Mouse (Mus musculus): ENCODE data around the gene Nrn1l.

The Nrn1l gene

DNA sequence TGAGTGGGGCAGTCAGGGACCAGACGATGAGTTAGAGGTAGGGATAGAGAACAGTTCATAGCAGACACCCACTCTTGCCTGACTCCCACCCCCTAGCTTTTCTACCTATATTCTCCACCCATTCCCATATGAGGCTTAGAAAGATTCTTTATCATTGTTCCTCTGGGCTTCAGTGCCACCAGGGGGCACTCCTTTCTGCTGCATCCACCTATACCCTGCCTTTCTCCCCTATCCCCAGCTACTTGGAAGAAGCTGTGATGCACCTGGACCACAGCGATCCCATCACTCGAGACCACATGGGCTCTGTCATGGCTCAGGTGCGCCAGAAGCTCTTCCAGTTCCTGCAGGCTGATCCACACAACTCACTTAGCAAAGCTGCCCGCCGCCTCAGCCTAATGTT lies 935 bp upstream of the Nrn1l start:
- DNase-seq = peak in 1 of 2 experiments; percentile 33

DNA sequence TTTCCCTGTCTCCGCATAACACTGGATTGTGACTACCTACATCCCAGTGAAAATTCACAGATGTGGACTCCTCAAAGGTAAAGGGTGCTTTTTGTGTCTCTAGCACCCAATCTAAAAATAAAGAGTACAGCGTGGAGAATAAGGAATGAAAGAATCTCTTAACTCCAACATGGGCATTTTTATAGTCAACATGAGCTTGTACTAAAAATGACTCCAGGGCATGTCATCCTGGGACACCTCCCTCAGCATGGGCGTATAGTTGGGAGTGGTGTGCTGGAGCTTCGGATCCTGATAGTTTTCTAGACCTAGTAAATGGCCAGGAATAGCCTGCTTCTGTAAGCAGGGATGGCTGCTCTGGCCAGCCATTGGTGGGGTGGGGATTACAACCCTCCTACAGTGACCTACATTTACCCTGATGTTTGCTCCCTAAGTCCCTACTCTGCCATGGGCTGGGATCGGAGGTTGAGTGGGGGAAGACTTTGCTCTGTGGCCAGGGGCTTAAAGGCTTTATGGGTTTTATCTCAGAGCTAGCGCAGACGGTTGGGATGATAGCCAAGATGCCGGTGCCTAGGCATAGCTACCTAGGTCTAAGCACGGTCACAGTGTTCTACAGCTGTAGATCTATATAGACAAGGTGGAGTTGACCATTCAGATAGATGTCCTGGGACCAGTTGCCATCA lies 4.6 kb downstream of the Nrn1l start:
- DNase-seq = no peak

GRCm38 (mm10) chr8:105900180-105900940 lies 7.0 kb downstream of the Nrn1l start, which contains the start of gene Pskh1:
Pskh1 (plus strand) TSS chr8:105900441.
- DNase-seq = peak; percentile 84 to 89

- peak in 1 of 2 experiments; percentile 5 for DNase-seq
Measured at GRCm38 (mm10) chr8:105900941-105901616, 7.7 kb downstream of the Nrn1l start.

GRCm38 (mm10) chr8:105919390-105919789 lies 26.0 kb downstream of the Nrn1l start:
- no peak for DNase-seq

- no peak for DNase-seq
Measured at GRCm38 (mm10) chr8:105925123-105925522, 31.8 kb downstream of the Nrn1l start.

DNA sequence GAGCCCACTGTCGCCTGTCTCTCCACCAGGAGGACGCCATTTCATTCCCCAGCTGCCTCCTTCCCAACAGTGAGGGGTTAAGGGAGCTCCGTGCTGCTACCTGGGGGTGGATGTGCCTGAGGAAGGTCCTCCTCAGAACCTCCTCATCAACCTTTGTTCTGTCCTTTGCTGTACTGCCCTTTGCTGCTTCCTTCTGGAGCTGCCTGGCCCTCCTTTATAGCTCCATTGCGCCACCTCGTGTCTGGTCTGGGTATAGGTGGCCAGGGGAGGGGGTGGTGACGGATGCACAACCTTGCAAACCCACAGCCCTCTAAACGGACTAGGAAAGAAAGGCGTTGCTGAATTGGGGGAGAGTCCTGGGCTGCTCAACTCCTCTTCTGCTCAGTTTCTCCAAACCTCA lies 37.2 kb downstream of the Nrn1l start:
- DNase-seq = peak; percentile 68 to 88

DNA sequence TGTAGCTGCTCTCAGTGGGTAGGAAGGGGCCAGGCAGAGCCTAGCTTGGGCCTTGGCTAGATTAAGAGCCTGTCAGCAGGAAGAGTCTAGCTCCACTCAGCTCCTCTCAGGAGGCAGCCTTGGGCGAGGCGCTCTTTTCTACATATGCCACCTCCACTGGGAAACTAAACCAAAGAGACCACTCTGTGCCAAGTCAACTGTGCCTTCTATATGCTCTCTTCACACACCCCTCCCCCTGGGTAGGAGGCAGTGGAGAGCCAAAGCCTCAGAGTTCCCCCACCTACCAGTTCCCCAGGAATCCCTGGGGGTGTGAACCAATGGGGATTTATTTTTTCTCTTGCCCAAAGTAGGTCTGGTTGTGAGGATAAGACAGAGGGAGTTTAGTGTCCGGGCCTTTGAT lies 37.9 kb downstream of the Nrn1l start:
- DNase-seq = no peak

DNA sequence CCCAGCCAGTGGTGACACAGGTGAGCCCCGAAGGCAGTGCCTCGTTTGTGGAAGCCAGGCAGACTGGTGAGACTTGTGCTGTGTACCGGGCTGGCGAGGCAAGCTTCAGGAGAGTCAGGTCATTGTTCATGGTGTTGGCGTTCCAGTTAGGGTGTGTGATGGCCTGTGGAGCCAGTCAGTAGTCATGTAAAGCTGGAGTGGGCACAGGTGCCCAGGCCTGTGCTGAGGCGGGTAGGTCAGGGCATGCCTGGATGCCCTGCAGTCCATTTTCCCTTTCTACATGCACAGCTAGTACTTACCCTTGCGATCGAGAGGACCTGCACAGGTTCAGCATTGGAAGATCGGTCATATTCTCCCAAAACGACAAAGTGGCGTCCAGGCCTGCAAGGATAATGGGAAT lies 39.2 kb downstream of the Nrn1l start:
- DNase-seq = no peak

- DNase-seq = no peak
Measured at GRCm38 (mm10) chr8:105933762-105934161, 40.4 kb downstream of the Nrn1l start, which contains the start of gene Ctrl. Ctrl (minus strand) TSS chr8:105933862.

DNA sequence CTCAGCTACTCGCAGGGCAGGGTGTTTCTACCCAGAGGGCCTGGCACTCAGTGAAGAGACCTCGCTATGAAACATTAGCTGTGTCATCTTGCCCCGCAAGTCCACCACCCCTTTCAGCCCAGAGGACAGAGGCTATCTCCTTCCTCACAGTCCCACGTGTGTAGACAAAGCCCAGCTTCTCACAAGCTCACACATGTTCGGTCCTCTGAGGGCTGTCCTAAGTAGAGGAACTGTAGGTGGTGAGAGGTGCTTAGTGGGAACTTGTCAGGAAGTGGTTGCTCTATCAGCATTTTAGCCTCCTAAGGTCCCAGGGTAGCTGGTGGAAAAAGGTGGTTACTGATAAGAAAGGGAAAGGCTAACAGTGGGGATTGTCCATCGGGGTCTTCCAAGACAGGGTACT lies 41.7 kb downstream of the Nrn1l start:
- DNase-seq = no peak

- DNase-seq = no peak
Measured at GRCm38 (mm10) chr8:105935863-105936603, 42.7 kb downstream of the Nrn1l start.

- DNase-seq = peak; percentile 82
Measured at GRCm38 (mm10) chr8:105936866-105937475, 43.6 kb downstream of the Nrn1l start.

DNA sequence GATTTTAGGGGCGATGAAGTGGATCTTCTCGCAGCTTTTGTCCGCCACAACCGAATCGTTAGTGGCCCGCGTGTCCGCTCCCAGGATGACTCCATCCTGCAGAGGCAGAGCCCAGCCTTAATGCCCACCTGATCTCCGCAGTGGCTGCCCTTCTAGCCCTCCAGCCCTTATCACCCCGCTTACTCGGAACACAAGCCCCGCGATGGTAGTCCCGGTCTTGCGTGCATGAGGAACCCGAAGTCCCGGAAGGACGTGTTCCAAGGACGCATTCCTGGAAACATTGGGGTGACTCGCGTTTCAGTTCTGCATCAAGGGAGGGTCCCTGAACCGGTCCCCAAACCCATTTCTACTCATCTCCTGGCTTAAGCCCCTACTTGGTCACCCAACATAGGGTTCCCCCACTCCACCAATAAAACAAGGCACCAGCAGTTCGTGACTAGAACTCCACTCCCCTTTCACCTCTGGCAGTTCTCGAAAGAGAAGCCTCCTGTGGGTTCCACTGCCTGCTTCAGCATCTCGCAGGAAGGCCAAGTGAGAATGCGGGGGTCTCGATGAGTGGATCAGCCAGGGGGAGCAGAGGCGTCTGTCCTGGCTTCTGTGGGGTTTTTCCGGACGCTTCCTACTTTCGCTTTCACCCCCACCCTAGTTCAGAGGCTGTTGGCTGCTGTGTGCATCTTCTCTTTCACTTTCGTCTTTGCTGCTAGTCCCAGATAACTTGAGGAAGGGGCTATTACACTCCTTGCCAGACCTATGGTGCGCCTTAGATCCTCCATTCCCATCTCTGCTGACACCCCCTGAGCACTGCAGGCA lies 44.3 kb downstream of the Nrn1l start:
- peak; percentile 47 to 57 for DNase-seq

- DNase-seq = no peak
Measured at GRCm38 (mm10) chr8:105938306-105938669, 44.9 kb downstream of the Nrn1l start, which contains the start of gene Psmb10. Psmb10 (minus strand) TSS chr8:105938444.

DNA sequence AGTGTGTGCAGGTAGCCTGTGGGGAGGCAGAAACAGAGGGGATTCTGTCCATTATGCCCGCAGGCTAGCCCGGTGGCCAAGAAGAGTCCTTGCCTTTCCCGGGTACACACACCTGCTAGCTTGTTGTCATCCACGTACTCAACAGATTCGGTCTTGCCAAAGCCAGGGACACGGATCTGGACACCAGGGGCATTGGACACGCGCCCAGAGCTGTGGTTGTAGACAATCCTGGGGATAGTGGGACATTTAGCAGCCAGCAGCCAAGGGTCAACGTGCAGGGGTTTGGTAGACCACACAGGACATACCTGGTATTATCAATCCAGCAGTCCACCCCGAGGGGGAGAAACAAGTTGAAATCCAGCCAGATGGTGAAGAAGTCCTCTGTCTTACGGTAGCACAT lies 48.7 kb downstream of the Nrn1l start:
- DNase-seq = no peak

GRCm38 (mm10) chr8:105942542-105942941 lies 49.2 kb downstream of the Nrn1l start:
- no peak for DNase-seq

DNA sequence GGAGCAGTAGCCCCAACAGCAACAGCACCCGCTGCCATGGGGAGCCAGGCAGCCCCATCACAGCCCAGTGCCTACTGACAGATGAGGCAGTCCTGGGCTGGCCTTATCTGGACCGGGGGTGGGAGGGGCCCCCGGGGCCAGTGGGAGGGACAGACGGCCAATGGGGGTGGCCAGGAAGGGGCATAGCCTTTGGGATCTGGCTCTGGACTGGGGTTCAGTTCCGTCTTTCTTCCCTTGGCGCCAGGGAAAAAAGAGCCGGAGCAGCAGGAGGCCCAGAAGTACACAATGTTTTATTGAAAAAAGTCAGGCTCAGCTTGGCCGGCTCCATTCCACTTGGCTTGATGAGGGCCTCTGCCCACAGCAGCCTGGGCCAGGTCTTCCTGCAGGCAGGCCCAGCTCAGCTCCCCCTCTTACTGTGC lies 50.0 kb downstream of the Nrn1l start, which contains the start of gene Lcat:
Gene Lcat, minus strand, starts transcription at position 62 of the 419 bp plus-strand sequence.
- DNase-seq = no peak
